Mouse (Mus musculus) skeletal muscle tissue, adult 2 months (tissue): ENCODE results near the gene Gli3.
A peak's percentile ranks its signal among the peaks of the same experiment; 100 is the strongest.

Experiments used
- DNase-seq: peaks from one replicate; pipeline ENCODE4 v3.0.0-alpha.2; 2012; ENCODE audit warnings: low read depth, low spot score

Gli3 gene

DNA sequence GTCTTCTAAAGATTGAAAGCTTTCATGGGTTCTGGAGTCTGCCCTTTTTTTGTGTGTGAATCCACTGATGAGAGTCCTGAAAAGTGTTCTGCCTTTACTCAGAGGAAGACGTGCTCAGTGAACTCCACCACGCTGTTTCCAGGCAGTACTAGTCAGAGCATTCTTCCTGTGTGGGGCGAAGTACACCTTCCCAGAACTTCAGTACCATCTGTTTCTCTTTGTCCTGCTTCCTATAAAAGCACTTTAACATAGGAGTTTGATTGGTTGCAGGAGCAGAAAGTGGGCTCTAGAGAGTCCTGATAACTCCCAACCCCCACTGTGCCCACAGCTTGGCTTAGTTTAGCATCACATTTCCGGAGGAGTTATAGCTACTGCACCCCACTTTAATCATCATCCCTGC is 32.8 kb downstream of the Gli3 start:
- no peak for DNase-seq

DNA sequence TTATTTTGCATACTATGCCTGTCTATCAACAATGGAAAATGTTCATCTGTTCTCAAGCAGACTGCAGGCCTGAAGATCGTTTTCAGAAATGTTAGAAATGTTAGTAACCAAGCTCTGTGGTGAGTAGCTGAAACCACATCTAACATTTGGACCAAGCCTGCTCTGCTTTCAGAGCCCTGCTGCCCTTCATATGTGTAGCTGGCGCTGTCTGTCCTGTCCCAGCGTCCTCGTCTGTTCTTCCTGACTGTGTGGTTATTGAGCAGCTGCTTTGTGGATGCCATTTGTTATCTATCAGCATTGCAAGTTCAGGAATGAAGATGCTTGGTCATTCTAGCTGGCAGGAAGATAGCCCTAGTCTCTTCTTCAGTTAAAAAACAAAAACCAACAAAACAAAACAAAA is 35.3 kb downstream of the Gli3 start:
- DNase-seq: no peak

GRCm38 (mm10) chr13:15510925-15511324 is 47.9 kb downstream of the Gli3 start:
- DNase-seq: no peak

GRCm38 (mm10) chr13:15513114-15513513 is 50.1 kb downstream of the Gli3 start:
- no peak for DNase-seq

- DNase-seq: no peak
These were observed 51.0 kb downstream of the Gli3 start for GRCm38 (mm10) chr13:15514082-15514481.

DNA sequence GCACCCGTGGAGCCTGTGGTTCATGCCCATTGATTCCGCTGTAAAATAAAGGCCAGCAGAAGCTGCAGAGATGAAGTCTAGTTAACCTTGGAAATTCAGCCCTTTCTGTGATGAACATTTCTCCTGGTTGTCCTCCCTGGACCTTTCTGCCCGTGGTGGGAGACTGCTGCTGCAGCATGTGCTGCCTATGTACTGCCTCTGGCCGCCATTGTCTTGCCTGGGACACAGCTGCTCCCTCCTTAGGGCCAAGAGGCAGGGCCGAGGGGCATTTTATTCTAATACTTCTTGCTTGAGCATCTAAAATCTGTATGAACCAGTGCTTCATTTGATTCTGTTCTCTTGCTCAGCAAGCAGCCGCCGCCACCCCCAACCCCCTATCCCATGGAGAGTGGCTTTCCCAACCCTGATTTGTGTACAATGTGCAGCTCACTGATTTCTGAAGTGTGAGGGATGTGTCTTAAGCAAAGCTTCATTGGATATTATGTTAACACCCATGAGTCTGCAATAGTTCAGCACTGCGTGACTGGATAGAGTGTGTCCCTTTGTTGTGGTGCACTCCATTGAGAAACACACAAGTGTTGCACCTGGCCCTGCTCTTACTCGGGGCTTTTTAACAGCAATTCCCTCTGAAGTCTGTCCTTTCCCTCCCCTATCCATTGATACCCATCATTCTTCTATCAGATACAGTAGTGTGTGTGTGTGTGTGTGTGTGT is 54.2 kb downstream of the Gli3 start:
- DNase-seq: no peak

DNA sequence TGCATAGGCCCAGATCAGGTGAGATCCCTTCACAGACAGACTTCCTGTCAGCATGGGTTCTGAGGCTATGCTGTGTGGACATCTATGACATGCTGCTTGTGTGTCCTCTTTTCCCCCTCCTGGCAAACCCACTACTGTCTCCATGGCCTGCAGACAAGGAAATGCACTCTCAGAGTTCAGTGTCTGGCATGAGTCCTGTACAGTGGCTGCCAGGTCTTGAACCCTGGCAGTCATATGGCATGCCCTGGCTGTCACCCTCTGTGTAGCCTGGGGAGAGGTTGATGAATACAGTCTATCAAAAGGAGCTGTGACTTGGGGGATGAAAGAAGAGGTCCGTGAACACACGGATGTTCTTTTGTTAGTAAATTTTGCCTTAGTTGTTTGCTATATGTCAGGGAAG is 57.3 kb downstream of the Gli3 start:
- DNase-seq: no peak

- DNase-seq: no peak
These were observed 59.1 kb downstream of the Gli3 start for GRCm38 (mm10) chr13:15522153-15522552.

GRCm38 (mm10) chr13:15524208-15524607 is 61.2 kb downstream of the Gli3 start:
- DNase-seq: no peak

GRCm38 (mm10) chr13:15526691-15527090 is 63.7 kb downstream of the Gli3 start:
- DNase-seq: no peak

GRCm38 (mm10) chr13:15531568-15531967 is 68.5 kb downstream of the Gli3 start:
- no peak for DNase-seq

DNA sequence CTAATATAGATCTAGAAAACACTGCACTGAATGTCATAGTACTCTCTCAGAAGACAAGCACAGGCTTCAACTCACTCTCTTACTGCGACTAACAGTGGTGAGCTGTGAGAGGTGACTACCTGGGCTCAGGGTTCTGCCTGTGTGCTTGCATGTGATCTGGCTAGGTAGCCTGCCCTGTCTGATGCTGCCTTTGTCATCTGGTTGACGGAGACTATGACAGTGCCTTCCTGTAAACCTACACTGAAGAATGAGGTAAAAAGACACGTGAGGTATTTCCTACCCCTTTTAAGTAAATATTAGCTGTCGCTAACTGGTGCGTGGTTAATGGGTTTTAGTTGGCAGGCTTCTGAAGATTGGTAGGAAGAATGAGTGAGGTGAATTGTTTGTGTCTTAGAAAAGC is 74.2 kb downstream of the Gli3 start:
- DNase-seq: no peak

- no peak for DNase-seq
These were observed 74.6 kb downstream of the Gli3 start for GRCm38 (mm10) chr13:15537611-15538010.

- no peak for DNase-seq
These were observed 75.4 kb downstream of the Gli3 start for GRCm38 (mm10) chr13:15538389-15538788.

DNA sequence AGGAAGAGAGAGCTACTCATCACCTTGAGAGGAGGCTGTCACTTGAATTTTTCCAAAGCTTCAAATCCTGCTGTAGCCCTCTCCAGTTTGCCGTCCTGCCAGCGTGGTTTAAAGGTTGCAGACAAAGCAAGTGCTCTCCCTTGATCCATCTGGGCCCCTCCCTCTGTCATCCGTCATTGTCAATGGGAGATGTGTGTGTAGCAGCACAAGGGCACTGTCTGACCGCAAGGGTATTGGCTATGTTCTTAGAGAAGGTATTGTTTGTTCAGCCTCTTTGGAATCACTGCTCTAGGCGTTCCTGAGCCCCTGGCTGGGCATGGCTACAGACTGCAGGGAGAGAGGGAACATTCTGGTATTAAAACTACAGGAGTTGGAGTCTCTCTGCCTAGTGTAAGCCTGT is 79.0 kb downstream of the Gli3 start:
- no peak for DNase-seq

DNA sequence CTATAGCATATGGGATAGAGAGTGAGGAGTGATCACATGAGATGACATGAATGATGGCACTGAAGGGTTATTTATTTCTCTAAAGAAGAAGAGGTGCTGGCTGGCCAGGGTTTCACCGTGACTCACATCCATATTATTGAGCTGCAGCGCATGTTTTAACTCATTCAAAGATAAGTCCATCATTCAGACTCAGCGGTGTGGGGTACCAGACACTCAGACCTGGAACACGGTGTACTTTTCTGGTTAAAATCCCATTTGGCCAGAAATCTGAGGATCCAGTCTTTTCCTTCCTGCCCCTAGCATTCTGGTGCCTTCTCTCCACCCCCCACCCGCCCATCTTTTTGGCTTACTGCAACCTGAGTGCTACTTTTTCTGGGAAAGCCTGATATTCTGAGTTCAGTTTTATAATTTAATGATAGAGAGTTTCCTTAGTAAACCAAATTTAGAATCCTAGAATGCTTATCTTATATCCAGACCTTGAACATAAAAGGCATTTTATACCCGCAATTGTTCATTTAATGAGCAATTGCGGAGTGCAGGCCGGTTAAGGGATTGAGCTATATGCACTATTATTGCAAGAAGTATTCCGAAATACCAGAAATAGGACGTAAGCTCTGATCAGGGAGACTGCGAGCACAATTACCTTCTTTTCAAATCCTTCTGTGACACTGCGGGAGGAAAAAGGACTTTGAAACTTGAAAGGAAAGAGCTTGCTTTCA is 80.3 kb downstream of the Gli3 start:
- no peak for DNase-seq

- DNase-seq: no peak
These were observed 81.0 kb downstream of the Gli3 start for GRCm38 (mm10) chr13:15543888-15544640.

DNA sequence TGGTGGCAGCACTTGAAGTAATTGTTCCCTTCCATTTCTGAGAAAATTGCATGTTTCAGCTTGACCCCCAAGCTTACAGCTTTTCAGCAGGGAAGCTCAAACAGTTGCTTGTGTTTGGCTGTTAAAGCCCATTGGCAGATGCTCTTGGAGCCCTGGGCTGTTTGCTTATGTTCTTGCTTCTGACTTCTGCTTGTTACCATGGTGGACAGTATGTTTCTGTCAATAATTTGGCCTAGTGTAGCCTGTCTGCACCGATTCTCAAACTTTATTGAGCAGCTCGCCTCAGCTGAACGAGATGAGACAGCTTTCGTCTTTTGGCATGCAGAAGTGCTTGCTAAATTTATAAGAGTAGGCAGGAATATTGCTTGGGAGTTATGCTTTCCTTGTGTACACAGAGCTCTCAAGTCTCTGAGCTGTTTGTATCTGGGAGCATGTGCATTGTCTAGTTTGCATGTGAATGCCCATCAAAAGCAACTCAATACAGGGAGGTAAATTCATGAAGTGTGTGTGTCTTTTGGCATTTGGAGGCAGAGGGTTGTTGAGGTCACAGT is 82.4 kb downstream of the Gli3 start:
- DNase-seq: peak; percentile 13

- no peak for DNase-seq
These were observed 83.2 kb downstream of the Gli3 start for GRCm38 (mm10) chr13:15546258-15546657.

- DNase-seq: no peak
These were observed 86.4 kb downstream of the Gli3 start for GRCm38 (mm10) chr13:15549466-15549865.

GRCm38 (mm10) chr13:15550027-15550602 is 87.1 kb downstream of the Gli3 start:
- DNase-seq: no peak

- DNase-seq: no peak
These were observed 87.7 kb downstream of the Gli3 start for GRCm38 (mm10) chr13:15550731-15551130.
